Mouse (Mus musculus) heart, postnatal 0 days (tissue): Measurements from ENCODE around the gene Neurl1b. TPM values are rescaled to one million over a fixed set of nuclear protein-coding genes. Genes with fewer than 3 reads are reported as not detected.

ENCODE experiments used
- ATAC-seq: fragments of 200-750 bp; cut with Nextera tagmentation; 2 replicates; pipeline ENCODE4 v1.8.0; 2017; ENCODE audit warnings: low read depth, moderate number of reproducible peaks, moderate library complexity; ENCODE audit not compliant: insufficient read depth
- DNase-seq: peaks from one replicate; pipeline ENCODE4 v3.0.0-alpha.2; 2016; ENCODE audit warnings: low spot score
- H3K27ac ChIP-seq: fragments of 300-500 bp; sonication (generic); 2 replicates; pipeline ENCODE4 v1.5.1; 2014; ENCODE audit warnings: low read depth, mild to moderate bottlenecking
- H3K27me3 ChIP-seq: fragments of 300-500 bp; sonication (generic); 2 replicates; pipeline ENCODE4 v1.6.1; 2014; ENCODE audit warnings: low read length, mixed read lengths; ENCODE audit not compliant: control insufficient read depth, insufficient read depth
- H3K36me3 ChIP-seq: fragments of 300-500 bp; sonication (generic); replicated peaks from 2 replicates; pipeline ENCODE4 v1.6.1; 2014; ENCODE audit warnings: low read length, mixed read lengths; ENCODE audit not compliant: control insufficient read depth, insufficient read depth
- H3K4me1 ChIP-seq: fragments of 300-500 bp; sonication (generic); 2 replicates; pipeline ENCODE4 v1.6.1; 2014; ENCODE audit warnings: antibody characterized with exemption; ENCODE audit not compliant: control insufficient read depth, insufficient read depth
- H3K4me2 ChIP-seq: fragments of 300-500 bp; sonication (generic); 2 replicates; pipeline ENCODE4 v1.6.1; 2014; ENCODE audit warnings: low read depth, mild to moderate bottlenecking, low read length, moderate library complexity
- H3K4me3 ChIP-seq: fragments of 300-500 bp; sonication (generic); 2 replicates; pipeline ENCODE4 v1.5.1; 2014; ENCODE audit warnings: low read depth, low read length
- H3K9ac ChIP-seq: fragments of 300-500 bp; sonication (generic); replicated peaks from 2 replicates; pipeline ENCODE4 v1.6.1; 2014; ENCODE audit warnings: low read depth, low read length, mixed read lengths
- H3K9me3 ChIP-seq: fragments of 300-500 bp; sonication (generic); replicated peaks from 2 replicates; pipeline ENCODE4 v1.6.1; 2016; ENCODE audit warnings: low read length; ENCODE audit not compliant: control insufficient read depth
- CTCF ChIP-seq: IDR thresholded peaks from 2 replicates; pipeline ENCODE4 v1.5.1; 2016; ENCODE audit warnings: antibody characterized with exemption, control low read depth, low read depth
- EP300 ChIP-seq: IDR thresholded peaks from 2 replicates; pipeline ENCODE4 v1.6.1; 2016; ENCODE audit warnings: antibody characterized with exemption, low read depth
- WGBS: fragments of 180-500 bp; shearing (Covaris S2); extraction: QIAGEN DNeasy Blood & Tissue Kit; methylation state at CpG from one replicate; pipeline ENCODE4 v1.1.7; 2014; 5-methylcytosine and 5-hydroxymethylcytosine counted together
- polyA plus RNA-seq: library from polyadenylated mRNA; unstranded; fragments of >200 nt; fragmentation: Nextera tagmentation; extraction: Ambion mirVana; gene quantifications from 2 replicates; pipeline ENCODE4 v1.2.1, GENCODE M21; 2015
- total RNA-seq: library from RNA; depleted of rRNA; stranded (reverse); fragments of >200 nt; gene quantifications from 2 replicates; pipeline ENCODE4 v1.2.3, GENCODE M21; 2014; ENCODE audit warnings: low replicate concordance

Gene Neurl1b
- total and polyA plus RNA-seq, 2 experiments from 2014 or later = 1.6 to 66.1 TPM

DNA sequence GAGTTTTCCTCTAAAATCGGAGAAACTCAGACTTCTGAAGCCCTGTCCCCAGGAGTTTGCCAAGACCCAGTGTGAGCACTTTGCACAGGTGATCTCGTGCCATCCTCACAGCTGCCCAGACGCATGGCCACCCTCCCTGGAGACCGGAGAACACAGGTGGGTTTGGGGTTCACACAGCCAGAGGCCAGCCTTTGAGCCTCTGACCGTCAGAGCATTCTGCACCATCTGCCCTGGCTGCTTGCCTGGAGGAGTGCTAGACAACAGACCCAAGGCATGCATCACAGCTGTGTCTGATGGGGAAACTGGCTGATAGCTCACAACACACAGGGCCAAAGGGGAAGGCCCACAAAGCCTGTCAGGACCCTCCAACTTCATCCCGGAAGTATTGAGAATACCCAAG lies 65.0 kb downstream of the Neurl1b start:
- Histone ChIP-seq H3K4me1 (peaks cover 20% of the 10 kb centered on the region), H3K36me3 (no peaks in the 10 kb centered on the region), H3K4me2 (no peak overlapping the region), H3K4me3 (no peak overlapping the region), H3K9ac (no peak overlapping the region), H3K9me3 (no peaks in the 10 kb centered on the region), H3K27ac (no peak overlapping the region), H3K27me3 (no peaks in the 10 kb centered on the region)
- DNase-seq (no peak), ATAC-seq (0 out of 2 replicates have a peak, but pooled peaks have one; percentile 35)
- TF ChIP-seq CTCF = no peak
- 68% methylated on average over 6 of the region's 6 CpGs for WGBS

GRCm38 (mm10) chr17:26480956-26481355 lies 66.3 kb downstream of the Neurl1b start:
- H3K9ac ChIP-seq = no peak overlapping the region
- ATAC-seq (no peak), DNase-seq (no peak)
- no peaks in the 10 kb centered on the region for H3K36me3 ChIP-seq
- H3K9me3 ChIP-seq = no peaks in the 10 kb centered on the region
- TF ChIP-seq EP300 (no peak), CTCF (no peak)
- peaks cover 20% of the 10 kb centered on the region for H3K4me1 ChIP-seq
- H3K4me3 ChIP-seq = no peak overlapping the region
- H3K27ac ChIP-seq = no peak overlapping the region
- no peaks in the 10 kb centered on the region for H3K27me3 ChIP-seq
- H3K4me2 ChIP-seq = no peak overlapping the region
- 89% methylated on average over 4 of the region's 4 CpGs for whole genome bisulfite sequencing

GRCm38 (mm10) chr17:26484626-26485421 lies 70.2 kb downstream of the Neurl1b start:
- TF ChIP-seq CTCF (no peak), EP300 (no peak)
- WGBS = 82% methylated on average over 14 of the region's 14 CpGs
- no peaks in the 10 kb centered on the region for H3K9me3 ChIP-seq
- no peaks in the 10 kb centered on the region for H3K36me3 ChIP-seq
- no peak overlapping the region for H3K4me2 ChIP-seq
- no peaks in the 10 kb centered on the region for H3K27me3 ChIP-seq
- no peak overlapping the region for H3K27ac ChIP-seq
- DNase-seq (no peak), ATAC-seq (no peak)
- H3K9ac ChIP-seq = no peak overlapping the region
- H3K4me1 ChIP-seq = peaks cover 33% of the 10 kb centered on the region
- no peak overlapping the region for H3K4me3 ChIP-seq

- no peak overlapping the region for H3K4me3 ChIP-seq
- H3K36me3 ChIP-seq = no peaks in the 10 kb centered on the region
- no peak overlapping the region for H3K4me2 ChIP-seq
- peak overlapping the region; percentile 22; the same call in 1 of the 2 replicates for H3K27ac ChIP-seq
- H3K4me1 ChIP-seq = peaks cover 38% of the 10 kb centered on the region
- DNase-seq (no peak), ATAC-seq (no peak)
- no peaks in the 10 kb centered on the region for H3K27me3 ChIP-seq
- TF ChIP-seq CTCF = no peak
- no peak for TF ChIP-seq EP300
- WGBS = 48% methylated on average over 5 of the region's 5 CpGs
- no peak overlapping the region for H3K9ac ChIP-seq
- H3K9me3 ChIP-seq = no peaks in the 10 kb centered on the region
Observed at GRCm38 (mm10) chr17:26487266-26487665, 72.6 kb downstream of the Neurl1b start.

- peaks cover 4% of the 10 kb centered on the region; the same call in 1 of the 2 replicates for H3K9me3 ChIP-seq
- peaks cover 38% of the 10 kb centered on the region for H3K4me1 ChIP-seq
- no peaks in the 10 kb centered on the region for H3K36me3 ChIP-seq
- no peak overlapping the region for H3K4me2 ChIP-seq
- no peak for DNase-seq
- ATAC-seq = no peak
- TF ChIP-seq EP300 (no peak), CTCF (no peak)
- H3K27ac ChIP-seq = peak overlapping the region; percentile 92
- no peaks in the 10 kb centered on the region for H3K27me3 ChIP-seq
- H3K4me3 ChIP-seq = no peak overlapping the region
- no peak overlapping the region for H3K9ac ChIP-seq
- WGBS = 90% methylated on average over 4 of the region's 4 CpGs
Observed at GRCm38 (mm10) chr17:26487917-26488316, 73.3 kb downstream of the Neurl1b start.
